Mouse (Mus musculus): ENCODE data around the gene Serpinb6b.

DNA sequence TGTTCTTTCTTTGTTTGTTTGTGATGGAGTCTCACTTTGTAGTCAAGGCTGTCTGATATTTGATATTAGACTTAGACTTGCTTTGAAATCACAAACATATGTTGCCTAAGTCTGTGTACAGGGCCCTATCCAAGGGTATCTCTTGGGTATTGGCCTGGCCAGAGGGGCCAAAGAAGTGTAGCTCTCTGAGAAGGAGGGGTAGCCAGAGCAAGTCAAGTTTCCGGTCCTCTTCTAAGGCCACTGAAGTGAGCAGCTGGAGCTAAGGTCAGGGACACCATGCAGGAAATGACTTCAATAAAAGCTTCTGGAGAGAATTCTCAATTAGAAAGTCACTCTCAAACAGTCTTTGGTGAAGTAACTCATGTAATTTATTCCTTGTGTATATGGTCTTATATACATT is 57.4 kb downstream of the Serpinb6b start:
- TF ChIP-seq POLR2AphosphoS2 (IDR thresholded peaks at IDR 0.05; ENCODE audit: insufficient read length, low read depth): no peak
- TF ChIP-seq MAX (IDR thresholded peaks at IDR 0.05; ENCODE audit: low read depth): no peak
- no peak for TF ChIP-seq POLR2A (IDR thresholded peaks at IDR 0.05; ENCODE audit: insufficient read length, low read depth)
- no peak for TF ChIP-seq USF1 (IDR thresholded peaks at IDR 0.05; ENCODE audit: low read depth)
- no peak for TF ChIP-seq MYOG (IDR thresholded peaks at IDR 0.05; ENCODE audit: control insufficient read depth in 1 of 3, insufficient read depth in 1 of 3, insufficient read length in 2 of 3, low read depth in 2 of 3)
- no peak for TF ChIP-seq CEBPB (IDR thresholded peaks at IDR 0.05; ENCODE audit: insufficient read depth, poor library complexity, severe bottlenecking)
- no peak for TF ChIP-seq REST (IDR thresholded peaks at IDR 0.05; ENCODE audit: insufficient read depth, insufficient read length)
- no peak for TF ChIP-seq TCF12 (IDR thresholded peaks at IDR 0.05; ENCODE audit: insufficient read depth, poor library complexity, severe bottlenecking)
- TF ChIP-seq MYOD1 (IDR thresholded peaks at IDR 0.05; ENCODE audit: control insufficient read depth in 1 of 3, insufficient read length in 2 of 3, low read depth in 2 of 3): no peak

Data from myocyte (in vitro differentiated cells).